In genomic region chr13:110006106-110006781, GRCm38 (mm10) we compare ENCODE assay signal across 17 mouse cellular contexts.
DNase-seq lines count a peak whose midpoint lies in the region; ATAC-seq lines count a peak whose summit lies in the region.
"Had no signal": no experiment of that assay in that cellular context is flagged by ENCODE, and none has a peak within 500 bp of the region (broad histone marks: within the 10 kb centered on the region; RNA-seq: fewer than 3 reads in every experiment).

No protein-coding gene starts in this region.

- no peaks in the 10 kb centered on the region for H3K4me1 ChIP-seq in heart, embryonic 11.5 days (ENCODE audit: control insufficient read depth, insufficient read depth, low read length)
- no peaks in the 10 kb centered on the region; the same call in 1 of the 2 replicates for H3K4me1 ChIP-seq in kidney, embryonic 16.5 days (ENCODE audit: insufficient read depth, low read length)
- no peaks in the 10 kb centered on the region for H3K4me1 ChIP-seq in intestine, embryonic 14.5 days (replicated peaks; ENCODE audit: control insufficient read depth, insufficient read depth, low read length)
- H3K4me1 ChIP-seq in limb, embryonic 11.5 days (ENCODE audit: control insufficient read depth, insufficient read depth, low read length), result no peaks in the 10 kb centered on the region

- ATAC-seq in heart, embryonic 11.5 days (replicated peaks; ENCODE audit: insufficient number of reproducible peaks, low FRiP score, low TSS enrichment), result no peak
- ATAC-seq in kidney, embryonic 16.5 days (ENCODE audit: low FRiP score, low TSS enrichment), result peak; percentile 54; the same call in 1 of the 2 replicates
- peak; percentile 66; the same call in 1 of the 2 replicates for ATAC-seq in intestine, embryonic 14.5 days (replicated peaks; ENCODE audit: low FRiP score, low TSS enrichment, low read depth)
- ATAC-seq in limb, embryonic 11.5 days (ENCODE audit: insufficient number of reproducible peaks, low FRiP score, low TSS enrichment, low read depth), result no peak
- no peak for ATAC-seq in erythroid progenitor cell, adult 5-6 weeks (replicated peaks; ENCODE audit: low FRiP score, poor library complexity, severe bottlenecking)
- ATAC-seq: forebrain, embryonic 14.5 days; hindbrain, embryonic 16.5 days had no signal

- WGBS in heart, embryonic 11.5 days (ENCODE audit: insufficient replicate concordance), result 29% methylated on average over 21 of the region's 21 CpGs
- WGBS in kidney, embryonic 16.5 days, result 35% methylated on average over 21 of the region's 21 CpGs
- WGBS in intestine, embryonic 14.5 days, result 27% methylated on average over 21 of the region's 21 CpGs
- WGBS in limb, embryonic 11.5 days, result 35% methylated on average over 21 of the region's 21 CpGs

- peaks cover 12% of the 10 kb centered on the region; the same call in 1 of the 2 replicates for H3K27me3 ChIP-seq in heart, embryonic 11.5 days (ENCODE audit: control insufficient read depth, insufficient read depth, low read length)
- H3K27me3 ChIP-seq in kidney, embryonic 16.5 days (ENCODE audit: insufficient read depth, low read length), result no peaks in the 10 kb centered on the region
- no peaks in the 10 kb centered on the region for H3K27me3 ChIP-seq in intestine, embryonic 14.5 days (replicated peaks; ENCODE audit: control insufficient read depth, insufficient read depth, low read length)
- no peaks in the 10 kb centered on the region for H3K27me3 ChIP-seq in limb, embryonic 11.5 days (ENCODE audit: control insufficient read depth, insufficient read depth, low read length)
- H3K27me3 ChIP-seq: neural tube, embryonic 15.5 days had no signal

- no peak for DNase-seq in heart, adult 9 months (ENCODE audit: low spot score in 2 of 2)
- DNase-seq in kidney, adult 18-20 months, result no peak
- no peak for DNase-seq in intestine, embryonic 14.5 days (ENCODE audit: low spot score)
- DNase-seq in limb, embryonic 11.5 days (ENCODE audit: low spot score), result no peak
- no peak for DNase-seq in right cerebral cortex, adult 2 months (ENCODE audit: low spot score in 2 of 2)
- DNase-seq: adrenal gland, postnatal 10 days; cerebellum, adult 18-20 months; heart, postnatal 14 days; thymus, adult 2 months had no signal

- H3K4me3 ChIP-seq in heart, embryonic 11.5 days (ENCODE audit: low read depth, low read length), result no peak overlapping the region
- no peak overlapping the region for H3K4me3 ChIP-seq in kidney, embryonic 16.5 days (ENCODE audit: low read length)
- H3K4me3 ChIP-seq in intestine, embryonic 14.5 days (ENCODE audit: low read depth, low read length), result no peak overlapping the region
- H3K4me3 ChIP-seq in limb, embryonic 11.5 days (ENCODE audit: low read depth, low read length), result no peak overlapping the region
- H3K4me3 ChIP-seq: midbrain, embryonic 10.5 days; neural tube, embryonic 15.5 days had no signal

- 0 out of 2 replicates have a peak overlapping the region, but pooled peaks have one; percentile 12 for H3K9ac ChIP-seq in heart, embryonic 11.5 days (ENCODE audit: low read depth, low read length)
- no peak overlapping the region for H3K9ac ChIP-seq in kidney, embryonic 16.5 days (replicated peaks; ENCODE audit: low read length)
- H3K9ac ChIP-seq in intestine, embryonic 14.5 days (ENCODE audit: low read length), result no peak overlapping the region
- H3K9ac ChIP-seq in limb, embryonic 11.5 days (ENCODE audit: low read length), result no peak overlapping the region
- H3K9ac ChIP-seq: liver, embryonic 14.5 days; neural tube, embryonic 15.5 days had no signal

- peak overlapping the region; percentile 38 for H3K4me2 ChIP-seq in heart, embryonic 11.5 days
- no peak overlapping the region; the same call in 1 of the 2 replicates for H3K4me2 ChIP-seq in kidney, embryonic 16.5 days (replicated peaks; ENCODE audit: low read depth, low read length)
- H3K4me2 ChIP-seq in intestine, embryonic 14.5 days (ENCODE audit: low read length), result no peak overlapping the region; the same call in 1 of the 2 replicates
- peak overlapping the region; percentile 8; the same call in 1 of the 2 replicates for H3K4me2 ChIP-seq in limb, embryonic 11.5 days (ENCODE audit: low read depth, severe bottlenecking)
- H3K4me2 ChIP-seq: neural tube, embryonic 15.5 days had no signal

- no peak overlapping the region for H3K27ac ChIP-seq in heart, embryonic 11.5 days (ENCODE audit: low read depth, low read length)
- no peak overlapping the region for H3K27ac ChIP-seq in kidney, embryonic 16.5 days (ENCODE audit: low read length)
- no peak overlapping the region for H3K27ac ChIP-seq in intestine, embryonic 14.5 days (ENCODE audit: low read depth)
- H3K27ac ChIP-seq in limb, embryonic 11.5 days (replicated peaks; ENCODE audit: low read depth, low read length), result no peak overlapping the region
- H3K27ac ChIP-seq: liver, embryonic 14.5 days; midbrain, embryonic 10.5 days; neural tube, embryonic 15.5 days had no signal

- no peaks in the 10 kb centered on the region for H3K9me3 ChIP-seq in heart, embryonic 11.5 days (replicated peaks; ENCODE audit: control insufficient read depth, low read length)
- H3K9me3 ChIP-seq in kidney, embryonic 16.5 days (ENCODE audit: low read length), result no peaks in the 10 kb centered on the region
- no peaks in the 10 kb centered on the region for H3K9me3 ChIP-seq in intestine, embryonic 14.5 days (ENCODE audit: control insufficient read depth, low read length)
- H3K9me3 ChIP-seq in limb, embryonic 11.5 days (ENCODE audit: control insufficient read depth, low read length), result no peaks in the 10 kb centered on the region
- H3K9me3 ChIP-seq: midbrain, embryonic 10.5 days; neural tube, embryonic 15.5 days had no signal

- no peaks in the 10 kb centered on the region for H3K36me3 ChIP-seq in heart, embryonic 11.5 days (ENCODE audit: control insufficient read depth, insufficient read depth, low read length)
- H3K36me3 ChIP-seq in kidney, embryonic 16.5 days (ENCODE audit: insufficient read depth, low read length), result no peaks in the 10 kb centered on the region
- no peaks in the 10 kb centered on the region for H3K36me3 ChIP-seq in intestine, embryonic 14.5 days (ENCODE audit: control insufficient read depth, insufficient read depth, low read length)
- H3K36me3 ChIP-seq in limb, embryonic 11.5 days (ENCODE audit: control insufficient read depth, insufficient read depth, low read length), result no peaks in the 10 kb centered on the region
- H3K36me3 ChIP-seq: midbrain, embryonic 10.5 days; neural tube, embryonic 15.5 days had no signal

Comparison
In these comparisons a context has a peak if more than half of its experiments do, and no peak if none do; other contexts are left out.
1. ATAC-seq: peak in kidney, embryonic 16.5 days (single experiment) and intestine, embryonic 14.5 days (single experiment); none in heart, embryonic 11.5 days (single experiment), limb, embryonic 11.5 days (single experiment) and erythroid progenitor cell, adult 5-6 weeks (single experiment).
2. H3K4me2 ChIP-seq: peak in heart, embryonic 11.5 days (single experiment) and limb, embryonic 11.5 days (single experiment); none in kidney, embryonic 16.5 days (single experiment) and intestine, embryonic 14.5 days (single experiment).